Mouse (Mus musculus): ENCODE measurements at regions not wholly inside any gene's neighbourhood (a gene's known extent, or its start where the extent isn't known, plus 50 kb on each side); places are given as distances from the start of the nearest gene placed in this dataset.

DNA sequence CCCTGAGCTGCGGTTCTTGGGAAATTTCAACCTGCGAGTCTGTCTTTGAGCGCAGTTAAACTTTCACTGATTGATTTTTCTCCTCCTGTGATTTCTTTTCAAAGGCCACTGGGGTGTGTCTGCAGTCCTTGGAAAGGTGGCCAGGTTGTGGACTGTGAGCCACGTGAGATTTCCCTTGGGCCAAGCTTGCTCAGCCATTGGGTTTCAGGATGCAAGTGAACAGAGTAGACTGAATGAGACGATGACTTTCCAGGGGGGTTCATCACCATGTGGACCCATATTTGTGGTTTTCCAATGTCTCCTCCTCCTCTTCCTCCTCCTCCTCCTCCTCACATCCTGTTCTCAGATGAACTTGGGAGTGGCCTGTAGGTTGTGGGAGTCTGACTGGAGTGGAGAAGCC is 59.0 kb upstream of the Ppara start:
- peaks cover 64% of the 10 kb centered on the region for H3K27me3 ChIP-seq (ENCODE audit: control insufficient read depth, insufficient read depth, low read length)
- ATAC-seq (replicated peaks; ENCODE audit: insufficient number of reproducible peaks, low FRiP score, low TSS enrichment), result no peak
- H3K36me3 ChIP-seq (ENCODE audit: control insufficient read depth, insufficient read depth, low read length), result no peaks in the 10 kb centered on the region
- H3K27ac ChIP-seq (ENCODE audit: low read depth, low read length), result no peak overlapping the region
- H3K9ac ChIP-seq (ENCODE audit: low read depth, low read length), result no peak overlapping the region
- H3K4me2 ChIP-seq, result no peak overlapping the region
- no peaks in the 10 kb centered on the region; the same call in 1 of the 2 replicates for H3K4me1 ChIP-seq (ENCODE audit: control insufficient read depth, insufficient read depth, low read length)
- no peaks in the 10 kb centered on the region for H3K9me3 ChIP-seq (replicated peaks; ENCODE audit: control insufficient read depth, low read length)
- no peak overlapping the region for H3K4me3 ChIP-seq (ENCODE audit: low read depth, low read length)
- WGBS (ENCODE audit: insufficient replicate concordance), result 78% methylated on average over 5 of the region's 5 CpGs

DNA sequence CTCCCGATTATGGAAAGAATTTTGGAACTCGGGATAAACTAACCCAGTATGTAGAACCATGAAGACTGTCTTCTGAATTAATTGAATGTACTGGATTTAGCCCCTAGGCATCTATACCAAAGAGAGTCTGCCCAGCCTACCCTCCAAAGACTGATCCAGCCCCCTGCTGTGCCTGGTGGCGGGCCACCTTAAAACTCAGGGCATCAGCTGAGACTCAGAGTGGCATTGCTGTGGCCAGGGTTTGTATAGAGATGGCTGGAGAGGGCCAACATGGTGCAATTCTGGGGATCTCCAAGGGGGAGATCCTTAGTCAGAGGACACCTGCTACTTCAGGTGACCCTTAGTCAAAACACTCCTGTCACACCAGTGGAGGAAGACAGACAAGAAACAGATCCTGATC is 58.6 kb upstream of the Ppara start:
- Histone ChIP-seq H3K9ac (ENCODE audit: low read depth, low read length) (no peak overlapping the region), H3K4me2 (no peak overlapping the region), H3K27ac (ENCODE audit: low read depth, low read length) (no peak overlapping the region), H3K27me3 (ENCODE audit: control insufficient read depth, insufficient read depth, low read length) (peaks cover 60% of the 10 kb centered on the region), H3K9me3 (replicated peaks; ENCODE audit: control insufficient read depth, low read length) (no peaks in the 10 kb centered on the region), H3K4me1 (ENCODE audit: control insufficient read depth, insufficient read depth, low read length) (no peaks in the 10 kb centered on the region; the same call in 1 of the 2 replicates), H3K4me3 (ENCODE audit: low read depth, low read length) (no peak overlapping the region), H3K36me3 (ENCODE audit: control insufficient read depth, insufficient read depth, low read length) (no peaks in the 10 kb centered on the region)
- WGBS (ENCODE audit: insufficient replicate concordance), result 84% methylated on average over 3 of the region's 3 CpGs
- ATAC-seq (replicated peaks; ENCODE audit: insufficient number of reproducible peaks, low FRiP score, low TSS enrichment), result no peak

- Histone ChIP-seq H3K36me3 (ENCODE audit: control insufficient read depth, insufficient read depth, low read length) (no peaks in the 10 kb centered on the region), H3K4me3 (ENCODE audit: low read depth, low read length) (no peak overlapping the region), H3K9me3 (replicated peaks; ENCODE audit: control insufficient read depth, low read length) (no peaks in the 10 kb centered on the region), H3K9ac (ENCODE audit: low read depth, low read length) (no peak overlapping the region), H3K27me3 (ENCODE audit: control insufficient read depth, insufficient read depth, low read length) (peaks cover 53% of the 10 kb centered on the region), H3K4me1 (ENCODE audit: control insufficient read depth, insufficient read depth, low read length) (no peaks in the 10 kb centered on the region), H3K4me2 (no peak overlapping the region), H3K27ac (ENCODE audit: low read depth, low read length) (no peak overlapping the region)
- 68% methylated on average over 10 of the region's 10 CpGs for WGBS (ENCODE audit: insufficient replicate concordance)
- no peak for ATAC-seq (replicated peaks; ENCODE audit: insufficient number of reproducible peaks, low FRiP score, low TSS enrichment)
Measured at GRCm38 (mm10) chr15:85676871-85677270, 57.9 kb upstream of the Ppara start.

DNA sequence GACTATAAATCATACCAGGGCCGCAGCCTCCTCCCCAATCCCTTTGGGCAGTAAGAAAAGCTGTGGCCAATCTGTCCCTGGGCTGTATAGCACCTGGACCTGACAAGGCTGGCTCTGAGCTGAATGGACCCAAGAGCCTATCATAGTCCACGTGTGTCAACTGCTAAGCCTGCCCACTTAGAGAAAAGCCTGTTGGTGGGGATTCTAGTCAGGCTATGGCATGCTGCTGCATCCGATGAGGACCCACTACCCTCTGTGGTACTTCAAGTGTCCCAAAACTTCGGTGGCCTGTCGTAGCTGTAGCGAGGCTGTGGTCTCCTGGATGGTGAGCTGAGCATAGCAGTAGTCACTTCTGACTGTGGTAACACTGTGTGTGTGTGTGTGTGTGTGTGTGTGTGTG is 57.4 kb upstream of the Ppara start:
- no peaks in the 10 kb centered on the region for H3K36me3 ChIP-seq (ENCODE audit: control insufficient read depth, insufficient read depth, low read length)
- no peaks in the 10 kb centered on the region for H3K9me3 ChIP-seq (replicated peaks; ENCODE audit: control insufficient read depth, low read length)
- H3K27me3 ChIP-seq (ENCODE audit: control insufficient read depth, insufficient read depth, low read length), result peaks cover 48% of the 10 kb centered on the region
- H3K4me3 ChIP-seq (ENCODE audit: low read depth, low read length), result no peak overlapping the region
- no peak overlapping the region for H3K9ac ChIP-seq (ENCODE audit: low read depth, low read length)
- no peaks in the 10 kb centered on the region for H3K4me1 ChIP-seq (ENCODE audit: control insufficient read depth, insufficient read depth, low read length)
- no peak overlapping the region for H3K27ac ChIP-seq (ENCODE audit: low read depth, low read length)
- no peak for ATAC-seq (replicated peaks; ENCODE audit: insufficient number of reproducible peaks, low FRiP score, low TSS enrichment)
- H3K4me2 ChIP-seq, result no peak overlapping the region
- 85% methylated on average over 6 of the region's 6 CpGs for WGBS (ENCODE audit: insufficient replicate concordance)

DNA sequence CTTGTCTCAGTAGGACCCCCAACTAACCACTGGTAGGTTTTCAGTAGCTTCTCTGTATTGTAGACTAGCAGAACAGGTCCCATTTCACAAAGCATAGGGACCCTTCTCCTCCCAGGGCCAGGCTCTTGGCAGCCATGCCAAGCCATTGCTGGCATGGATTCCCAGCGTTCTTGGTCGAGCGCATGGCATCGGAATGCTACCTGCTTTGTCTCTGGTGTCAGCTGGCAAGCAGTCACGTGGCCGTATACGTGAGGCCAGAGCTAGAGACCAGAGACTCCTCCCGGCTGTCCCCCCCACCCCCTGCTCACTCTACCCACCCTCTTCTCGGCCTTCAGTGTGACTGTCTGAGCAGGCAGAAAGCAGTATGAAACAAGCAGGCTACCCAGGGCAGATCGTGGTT is 56.9 kb upstream of the Ppara start:
- peaks cover 44% of the 10 kb centered on the region for H3K27me3 ChIP-seq (ENCODE audit: control insufficient read depth, insufficient read depth, low read length)
- ATAC-seq (replicated peaks; ENCODE audit: insufficient number of reproducible peaks, low FRiP score, low TSS enrichment), result no peak
- H3K4me3 ChIP-seq (ENCODE audit: low read depth, low read length), result no peak overlapping the region
- H3K9me3 ChIP-seq (replicated peaks; ENCODE audit: control insufficient read depth, low read length), result no peaks in the 10 kb centered on the region
- H3K4me2 ChIP-seq, result no peak overlapping the region
- no peak overlapping the region for H3K27ac ChIP-seq (ENCODE audit: low read depth, low read length)
- no peaks in the 10 kb centered on the region for H3K36me3 ChIP-seq (ENCODE audit: control insufficient read depth, insufficient read depth, low read length)
- no peak overlapping the region for H3K9ac ChIP-seq (ENCODE audit: low read depth, low read length)
- 82% methylated on average over 10 of the region's 10 CpGs for WGBS (ENCODE audit: insufficient replicate concordance)
- H3K4me1 ChIP-seq (ENCODE audit: control insufficient read depth, insufficient read depth, low read length), result no peaks in the 10 kb centered on the region

- no peaks in the 10 kb centered on the region for H3K4me1 ChIP-seq (ENCODE audit: control insufficient read depth, insufficient read depth, low read length)
- H3K27ac ChIP-seq (ENCODE audit: low read depth, low read length), result no peak overlapping the region
- peaks cover 40% of the 10 kb centered on the region for H3K27me3 ChIP-seq (ENCODE audit: control insufficient read depth, insufficient read depth, low read length)
- no peak for ATAC-seq (replicated peaks; ENCODE audit: insufficient number of reproducible peaks, low FRiP score, low TSS enrichment)
- no peak overlapping the region for H3K9ac ChIP-seq (ENCODE audit: low read depth, low read length)
- 79% methylated on average over 15 of the region's 15 CpGs for WGBS (ENCODE audit: insufficient replicate concordance)
- H3K36me3 ChIP-seq (ENCODE audit: control insufficient read depth, insufficient read depth, low read length), result no peaks in the 10 kb centered on the region
- H3K4me3 ChIP-seq (ENCODE audit: low read depth, low read length), result no peak overlapping the region
- no peak overlapping the region for H3K4me2 ChIP-seq
- H3K9me3 ChIP-seq (replicated peaks; ENCODE audit: control insufficient read depth, low read length), result no peaks in the 10 kb centered on the region
Measured at GRCm38 (mm10) chr15:85678351-85678895, 56.4 kb upstream of the Ppara start.

DNA sequence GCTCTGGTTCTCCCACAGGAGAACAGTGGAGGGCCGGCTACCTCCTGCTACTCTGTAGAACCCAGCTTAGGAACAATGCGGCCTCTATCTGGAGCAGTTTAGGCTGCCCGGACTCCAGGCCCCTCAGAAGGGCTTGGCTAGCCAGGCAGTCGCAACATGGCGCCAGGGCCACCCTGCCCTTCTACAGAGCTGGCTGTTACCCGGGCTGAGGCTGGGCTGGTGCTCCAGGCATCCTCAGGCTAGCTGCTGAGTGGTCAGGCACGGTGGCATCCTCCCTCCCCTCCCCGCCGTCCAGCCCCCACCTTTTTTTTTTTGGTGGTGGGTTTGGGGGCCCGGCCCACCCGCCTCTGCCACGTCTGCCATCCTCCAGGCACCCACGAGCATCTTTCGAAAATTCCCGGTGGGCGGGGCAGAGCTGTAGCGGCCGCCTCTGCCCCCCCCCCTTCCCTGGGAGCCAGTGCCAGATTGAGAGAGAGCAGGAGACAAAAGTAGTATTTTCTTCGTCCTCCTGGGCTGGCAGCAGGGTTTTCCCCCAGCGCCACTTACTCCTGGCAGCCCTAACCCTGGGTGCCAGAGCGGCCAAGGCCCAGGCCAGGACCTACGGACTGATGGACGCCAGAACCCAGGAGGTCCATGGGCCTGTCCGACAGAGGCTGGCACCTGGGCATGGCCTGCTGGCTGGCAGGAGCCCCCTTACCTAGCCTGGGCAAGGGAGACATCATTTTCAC is 55.6 kb upstream of the Ppara start:
- no peaks in the 10 kb centered on the region for H3K9me3 ChIP-seq (replicated peaks; ENCODE audit: control insufficient read depth, low read length)
- H3K4me3 ChIP-seq (ENCODE audit: low read depth, low read length), result no peak overlapping the region
- H3K36me3 ChIP-seq (ENCODE audit: control insufficient read depth, insufficient read depth, low read length), result no peaks in the 10 kb centered on the region
- no peak overlapping the region for H3K4me2 ChIP-seq
- H3K9ac ChIP-seq (ENCODE audit: low read depth, low read length), result no peak overlapping the region
- no peaks in the 10 kb centered on the region for H3K4me1 ChIP-seq (ENCODE audit: control insufficient read depth, insufficient read depth, low read length)
- H3K27me3 ChIP-seq (ENCODE audit: control insufficient read depth, insufficient read depth, low read length), result peaks cover 33% of the 10 kb centered on the region
- ATAC-seq (replicated peaks; ENCODE audit: insufficient number of reproducible peaks, low FRiP score, low TSS enrichment), result no peak
- 71% methylated on average over 23 of the region's 24 CpGs for WGBS (ENCODE audit: insufficient replicate concordance)
- H3K27ac ChIP-seq (ENCODE audit: low read depth, low read length), result no peak overlapping the region

DNA sequence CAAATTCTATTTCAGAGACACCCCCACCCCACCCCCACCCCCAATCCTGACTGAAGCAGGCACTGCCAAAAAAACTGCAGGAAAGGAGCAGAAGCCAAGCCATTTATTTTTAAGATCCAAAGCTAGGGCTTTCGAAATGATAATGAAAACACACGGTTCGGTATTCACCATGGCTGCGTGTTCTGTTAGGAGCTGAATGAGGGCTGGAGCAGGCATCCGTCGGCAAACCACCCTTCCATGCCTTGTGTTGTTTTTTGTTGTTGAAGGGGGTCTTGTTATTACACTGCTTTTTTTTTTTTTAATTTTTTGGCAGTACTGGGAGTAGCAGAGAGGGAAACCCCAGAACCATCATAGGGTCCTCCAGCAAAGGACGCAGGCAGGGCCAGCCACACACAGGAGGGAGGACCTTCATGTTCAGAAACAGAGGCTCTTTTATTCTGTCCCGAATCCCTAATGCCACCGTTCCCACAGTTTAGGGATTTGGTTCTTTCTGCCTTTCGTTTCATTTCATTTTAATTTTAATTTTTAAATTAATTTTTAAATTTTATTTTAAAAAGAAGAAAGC is 54.8 kb upstream of the Ppara start:
- Histone ChIP-seq H3K4me2 (no peak overlapping the region), H3K4me1 (ENCODE audit: control insufficient read depth, insufficient read depth, low read length) (no peaks in the 10 kb centered on the region), H3K9me3 (replicated peaks; ENCODE audit: control insufficient read depth, low read length) (no peaks in the 10 kb centered on the region), H3K27me3 (ENCODE audit: control insufficient read depth, insufficient read depth, low read length) (peaks cover 25% of the 10 kb centered on the region), H3K9ac (ENCODE audit: low read depth, low read length) (no peak overlapping the region), H3K36me3 (ENCODE audit: control insufficient read depth, insufficient read depth, low read length) (no peaks in the 10 kb centered on the region), H3K27ac (ENCODE audit: low read depth, low read length) (no peak overlapping the region), H3K4me3 (ENCODE audit: low read depth, low read length) (no peak overlapping the region)
- no peak for ATAC-seq (replicated peaks; ENCODE audit: insufficient number of reproducible peaks, low FRiP score, low TSS enrichment)
- 83% methylated on average over 10 of the region's 10 CpGs for WGBS (ENCODE audit: insufficient replicate concordance)

Data from heart, embryonic 11.5 days (tissue).